Mouse (Mus musculus) liver, embryonic 18 days (tissue): ENCODE measurements around the gene Acp7. TPM values are rescaled to one million over a fixed set of nuclear protein-coding genes. Genes with fewer than 3 reads are reported as not detected.

Experiments
- polyA plus RNA-seq: library from polyadenylated mRNA; depleted of rRNA; stranded (reverse); fragments of >200 nt; gene quantifications from 2 replicates; pipeline ENCODE4 v1.2.3, GENCODE M21; 2012; rRNA removed

Acp7 gene
- polyA plus RNA-seq: not detected in 2 replicates

GRCm38 (mm10) chr7:28631073-28631472 is at the start of gene Acp7:
Gene Acp7, minus strand, starts transcription at chr7:28631332.

GRCm38 (mm10) chr7:28597642-28598446 is 33.3 kb downstream of the Acp7 start, which contains the start of the genes Samd4b and Pak4:
Gene Samd4b, minus strand, starts transcription at chr7:28598144.
Gene Pak4, minus strand, starts transcription at chr7:28598185.

Other genes starting within 250 kb of the Acp7 start
- 20.6 and 21.0 TPM in 2 replicates for gene Med29, start 238.6 kb downstream of the Acp7 start, polyA plus RNA-seq
- gene Paf1, start 238.4 kb downstream of the Acp7 start, polyA plus RNA-seq: 29.5 and 30.8 TPM in 2 replicates
- 54.9 and 55.1 TPM in 2 replicates for gene Gmfg, start 193.9 kb downstream of the Acp7 start, polyA plus RNA-seq
- 0.32 and 0.42 TPM in 2 replicates for gene Lrfn1, start 179.4 kb downstream of the Acp7 start, polyA plus RNA-seq
- not detected in 2 replicates for gene Ifnl2, start 120.9 kb downstream of the Acp7 start, polyA plus RNA-seq
- not detected in 2 replicates for gene Ifnl3, start 108.5 kb downstream of the Acp7 start, polyA plus RNA-seq
- 0.46 and 2.9 TPM in 2 replicates for gene Sycn, start 90.4 kb downstream of the Acp7 start, polyA plus RNA-seq
- gene Nccrp1, start 84.1 kb downstream of the Acp7 start, polyA plus RNA-seq: 0.04 and 0.07 TPM in 2 replicates
- 8.5 and 12.5 TPM in 2 replicates for gene Samd4b, start 33.2 kb downstream of the Acp7 start, polyA plus RNA-seq
- gene Pak4, start 33.1 kb downstream of the Acp7 start, polyA plus RNA-seq: 7.5 and 9.7 TPM in 2 replicates
- 0.81 and 0.97 TPM in 2 replicates for gene Fbxo27, start 61.5 kb upstream of the Acp7 start, polyA plus RNA-seq
- gene Fbxo17, start 85.5 kb upstream of the Acp7 start, polyA plus RNA-seq: 1.3 and 1.4 TPM in 2 replicates
- gene Mrps12, start 110.5 kb upstream of the Acp7 start, polyA plus RNA-seq: 51.8 and 57.9 TPM in 2 replicates
- 8.3 and 8.6 TPM in 2 replicates for gene Sars2, start 110.7 kb upstream of the Acp7 start, polyA plus RNA-seq
- not detected in 2 replicates for gene Ccer2, start 124.8 kb upstream of the Acp7 start, polyA plus RNA-seq
- gene Sirt2, start 135.4 kb upstream of the Acp7 start, polyA plus RNA-seq: 20.9 and 23.4 TPM in 2 replicates
- 15.6 and 17.5 TPM in 2 replicates for gene Nfkbib, start 136.2 kb upstream of the Acp7 start, polyA plus RNA-seq
- 5.4 and 6.7 TPM in 2 replicates for gene Rinl, start 157.6 kb upstream of the Acp7 start, polyA plus RNA-seq
- gene Hnrnpl, start 177.2 kb upstream of the Acp7 start, polyA plus RNA-seq: 125 and 133 TPM in 2 replicates
- gene Ech1, start 193.9 kb upstream of the Acp7 start, polyA plus RNA-seq: 480 and 495 TPM in 2 replicates
- 34.3 and 43.3 TPM in 2 replicates for gene Lgals4, start 202.5 kb upstream of the Acp7 start, polyA plus RNA-seq
- 0.79 and 0.81 TPM in 2 replicates for gene Lgals7, start 232.5 kb upstream of the Acp7 start, polyA plus RNA-seq